Mouse (Mus musculus) naive thymus-derived CD4-positive, alpha-beta T cell, adult 2 months (primary cell): ENCODE data around the gene Ccdc181.

Source experiments
- DNase-seq: peaks from one replicate; pipeline ENCODE4 v3.0.0-alpha.2; 2011; ENCODE audit warnings: low read depth

Gene Ccdc181

DNA sequence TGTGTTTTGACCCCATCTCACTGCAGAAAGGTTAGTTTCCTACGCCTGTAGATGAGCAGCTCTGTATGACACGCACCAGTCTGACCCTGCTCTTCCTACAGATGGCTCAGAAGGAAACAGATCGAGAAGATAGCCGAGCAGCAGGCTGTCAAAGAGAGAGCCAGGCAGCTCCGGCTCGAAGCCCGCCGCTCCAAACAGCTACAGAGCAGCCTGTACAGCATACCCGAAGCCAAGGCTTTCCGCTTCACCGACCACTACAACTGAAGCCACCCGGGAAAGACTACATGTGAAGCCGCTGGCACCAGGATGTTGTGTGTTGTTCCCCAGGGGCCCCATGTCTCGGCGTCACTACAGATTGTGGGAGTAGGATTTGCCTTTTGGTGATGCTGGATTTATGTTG, 12.0 kb downstream of the Ccdc181 start:
- DNase-seq = no peak

DNA sequence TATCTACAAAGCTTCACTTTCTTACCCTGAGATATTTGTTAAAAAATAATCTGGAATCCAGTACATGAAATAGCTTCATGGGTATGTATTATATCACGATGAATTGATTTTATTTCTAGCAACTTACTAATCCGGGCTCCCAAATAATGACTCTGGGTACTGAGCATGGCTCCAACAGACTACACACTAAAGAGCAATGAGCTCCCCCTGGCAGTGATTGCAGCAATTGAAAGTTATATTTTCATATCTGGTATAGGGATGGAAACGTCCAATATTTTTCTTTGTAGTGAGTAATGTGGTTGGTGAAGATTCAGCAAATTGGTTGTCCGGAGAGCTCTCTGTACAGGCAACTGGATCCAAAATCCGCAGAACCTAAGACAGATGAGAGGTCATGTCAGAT, 16.7 kb downstream of the Ccdc181 start:
- DNase-seq = no peak

DNA sequence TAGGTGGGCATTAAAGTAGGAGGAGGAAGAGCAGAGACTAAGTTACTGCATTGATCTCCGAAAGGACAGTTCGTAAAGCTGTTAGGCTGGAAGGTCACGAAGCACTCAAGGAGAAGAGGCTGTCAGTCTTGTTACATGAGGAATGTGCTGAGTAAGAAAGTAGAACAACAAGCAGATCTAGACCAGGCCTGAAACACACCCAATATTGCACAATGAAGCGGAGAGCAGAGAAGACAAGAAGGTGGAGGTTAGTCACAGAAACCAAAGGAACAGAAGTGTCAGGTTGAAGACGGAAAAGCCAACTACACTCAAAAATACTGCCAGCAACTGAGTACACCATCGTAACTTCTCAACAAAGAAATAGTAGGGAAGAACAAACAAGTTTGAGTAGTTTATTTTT, 18.7 kb downstream of the Ccdc181 start:
- no peak for DNase-seq

DNA sequence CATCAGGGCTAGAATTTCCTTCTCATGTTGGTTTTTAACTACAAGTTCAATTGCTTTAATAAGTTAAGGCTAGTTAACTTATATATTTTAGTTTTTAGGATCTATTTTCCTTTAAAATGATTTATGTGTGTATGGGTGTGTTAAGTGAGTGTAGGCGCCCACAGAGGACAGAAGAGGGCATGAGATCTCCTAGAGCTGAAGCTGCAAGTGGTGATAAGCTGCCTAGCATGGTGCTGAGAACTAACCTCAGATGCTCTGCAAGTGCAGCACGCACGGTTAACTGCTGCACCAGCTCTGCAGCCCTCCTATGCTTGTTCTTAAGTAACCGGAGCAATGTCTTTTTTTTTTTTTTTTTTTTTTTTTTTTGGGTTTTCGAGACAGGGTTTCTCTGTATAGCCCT, 21.1 kb downstream of the Ccdc181 start:
- DNase-seq = no peak

- no peak for DNase-seq
Measured at GRCm38 (mm10) chr1:164301949-164302348, 26.6 kb downstream of the Ccdc181 start.

- no peak for DNase-seq
Measured at GRCm38 (mm10) chr1:164303821-164304220, 28.4 kb downstream of the Ccdc181 start, which contains the start of gene Nme7. Gene Nme7, plus strand, starts transcription at chr1:164304121.

DNA sequence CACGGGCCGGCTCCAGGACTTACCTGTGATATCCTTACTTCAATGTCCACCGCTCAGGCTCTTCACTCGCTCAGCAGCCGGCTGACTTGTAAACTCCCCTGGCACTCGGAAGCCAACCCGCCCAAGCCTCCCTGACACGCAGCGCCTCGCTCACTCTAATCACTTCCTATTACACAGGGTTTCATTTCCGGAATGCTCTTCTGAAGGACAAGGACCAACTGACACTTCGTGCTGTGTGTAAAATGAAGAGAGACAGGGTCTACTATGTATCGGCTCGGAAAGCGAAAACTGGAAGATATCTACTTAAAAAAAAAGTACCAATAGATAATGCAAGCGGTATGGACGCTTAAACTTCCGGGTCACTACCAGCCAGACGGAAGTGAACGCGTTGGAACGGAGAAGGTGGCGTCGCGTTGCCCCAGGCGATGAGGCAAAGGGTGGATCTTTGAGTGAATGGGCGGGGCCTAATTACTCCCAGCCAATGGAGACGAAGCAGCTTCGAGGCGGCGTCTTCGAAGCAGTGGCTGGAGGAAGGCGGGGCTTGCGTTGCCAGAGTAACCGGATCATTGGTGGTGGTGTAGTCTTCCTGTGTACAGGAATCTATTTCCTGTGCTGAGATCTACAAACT, 31.9 kb downstream of the Ccdc181 start, which contains the start of gene Blzf1:
Blzf1 (minus strand) TSS at position 366 of the 628 bp plus-strand sequence.
- peak; percentile 98 for DNase-seq

DNA sequence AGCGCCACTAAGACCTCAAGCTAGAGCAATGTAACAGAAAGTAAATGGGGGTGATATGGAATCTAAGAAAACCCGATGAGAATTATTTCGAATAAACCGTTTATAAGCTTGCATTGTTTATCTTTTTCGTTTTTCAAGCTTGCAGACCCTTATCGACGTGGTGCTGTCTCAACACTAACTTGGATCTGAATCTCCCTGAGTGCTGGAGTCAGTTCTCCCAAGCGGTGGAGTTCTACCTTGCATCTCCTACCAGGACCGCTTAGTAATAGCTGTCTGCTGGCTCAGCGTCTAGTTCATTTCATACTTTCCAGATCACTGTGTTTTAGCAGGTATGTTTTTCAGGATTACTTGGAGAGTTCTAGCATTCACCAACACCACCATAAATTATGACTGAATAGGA, 32.5 kb downstream of the Ccdc181 start:
- DNase-seq = no peak

DNA sequence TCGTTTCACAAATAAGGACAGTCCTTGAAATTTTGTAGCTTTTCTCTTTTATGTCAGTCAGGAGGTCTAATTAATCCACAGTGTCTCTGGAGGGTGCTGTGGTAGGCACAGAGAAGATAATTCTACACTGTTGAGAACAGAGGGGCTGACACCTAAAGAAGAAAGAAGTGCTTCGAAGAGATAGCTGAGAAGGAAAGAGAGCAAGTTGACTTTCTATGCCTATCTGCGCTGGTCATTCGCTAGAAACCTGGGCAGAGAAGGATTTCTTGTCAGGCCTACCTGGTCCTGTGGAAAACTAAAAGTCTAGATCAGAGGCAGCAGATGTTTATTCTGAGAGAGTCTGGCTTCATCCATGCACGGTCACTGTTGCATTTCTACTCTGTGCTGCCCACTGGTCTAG, 38.7 kb downstream of the Ccdc181 start:
- DNase-seq = no peak

DNA sequence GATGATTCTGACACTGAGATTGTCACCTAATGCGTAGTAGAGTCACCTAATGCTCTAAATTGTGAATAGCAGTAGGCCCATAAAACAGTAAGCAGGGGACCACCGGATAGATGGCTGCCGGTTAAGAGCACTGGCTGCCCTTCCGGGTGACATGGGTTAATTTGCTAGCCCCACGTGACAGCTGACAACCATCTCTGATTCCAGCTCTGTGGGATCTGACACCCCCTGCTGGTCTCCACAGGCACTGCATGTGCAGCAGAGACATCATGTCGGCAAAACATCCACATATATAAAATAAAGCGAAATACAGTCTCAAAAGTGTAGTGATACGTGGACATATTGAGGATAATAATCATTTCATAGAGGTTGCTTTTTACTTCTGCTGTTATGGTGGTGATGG, 39.9 kb downstream of the Ccdc181 start:
- peak; percentile 64 for DNase-seq

GRCm38 (mm10) chr1:164316697-164317096, 41.3 kb downstream of the Ccdc181 start:
- peak; percentile 88 for DNase-seq

DNA sequence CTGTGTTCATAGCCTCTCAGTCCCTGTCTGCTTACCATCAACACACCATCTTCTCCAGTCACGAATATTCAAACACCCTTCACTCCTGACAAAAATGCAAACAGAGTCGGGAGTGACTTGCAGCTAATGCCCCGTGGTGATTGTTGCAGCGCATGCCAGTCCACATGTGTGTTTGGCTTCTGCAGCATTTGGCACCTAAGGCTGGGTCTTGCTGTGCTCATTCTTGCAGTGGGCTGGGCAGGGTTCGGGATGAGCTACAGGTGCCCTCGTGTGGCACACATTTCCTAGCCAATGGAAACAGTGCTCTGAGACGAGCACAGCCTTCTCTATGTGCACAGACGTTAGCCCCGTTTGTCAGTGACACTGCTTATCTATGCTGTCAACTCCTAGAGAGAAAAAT, 41.9 kb downstream of the Ccdc181 start:
- no peak for DNase-seq

DNA sequence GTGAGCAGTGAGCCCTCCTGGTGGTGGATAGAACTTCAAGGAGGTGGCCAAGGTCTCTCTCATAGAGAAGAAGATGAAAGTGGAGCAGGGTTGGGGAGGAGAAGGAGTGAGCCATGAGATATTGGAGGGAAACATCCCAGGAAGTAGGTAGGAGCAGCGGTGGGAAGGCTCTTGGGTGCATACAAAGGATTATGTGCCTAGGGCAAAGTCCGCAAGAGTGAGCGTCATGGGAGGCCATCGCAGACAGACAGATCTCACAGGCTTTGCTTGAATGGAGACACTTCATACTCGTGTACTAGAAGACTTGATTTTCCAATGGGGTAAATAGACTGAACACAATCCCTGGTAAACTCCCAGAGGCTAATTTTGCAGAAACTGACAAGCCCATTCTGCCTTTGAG, 43.1 kb downstream of the Ccdc181 start:
- no peak for DNase-seq

- DNase-seq = no peak
Measured at GRCm38 (mm10) chr1:164319542-164320140, 44.3 kb downstream of the Ccdc181 start.

DNA sequence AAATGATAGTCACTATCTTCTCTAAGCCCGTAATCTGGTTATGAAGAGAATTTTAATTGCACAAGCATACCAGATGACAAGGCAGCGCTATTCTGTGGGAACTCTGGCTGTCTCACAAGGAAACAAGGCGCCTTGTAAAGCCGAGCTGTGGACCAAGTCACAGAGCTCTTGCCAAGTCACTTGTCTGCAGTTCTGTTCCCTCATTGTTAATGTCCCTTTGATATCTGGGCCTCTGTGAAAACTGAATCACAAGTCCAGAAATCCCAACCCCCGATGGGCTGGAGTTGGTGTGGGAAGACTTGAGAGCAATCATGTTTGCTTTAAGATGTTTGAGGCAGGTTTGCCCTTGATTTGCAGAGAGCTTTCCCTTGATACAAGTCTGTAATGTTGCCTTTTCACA, 45.3 kb downstream of the Ccdc181 start:
- DNase-seq = no peak

DNA sequence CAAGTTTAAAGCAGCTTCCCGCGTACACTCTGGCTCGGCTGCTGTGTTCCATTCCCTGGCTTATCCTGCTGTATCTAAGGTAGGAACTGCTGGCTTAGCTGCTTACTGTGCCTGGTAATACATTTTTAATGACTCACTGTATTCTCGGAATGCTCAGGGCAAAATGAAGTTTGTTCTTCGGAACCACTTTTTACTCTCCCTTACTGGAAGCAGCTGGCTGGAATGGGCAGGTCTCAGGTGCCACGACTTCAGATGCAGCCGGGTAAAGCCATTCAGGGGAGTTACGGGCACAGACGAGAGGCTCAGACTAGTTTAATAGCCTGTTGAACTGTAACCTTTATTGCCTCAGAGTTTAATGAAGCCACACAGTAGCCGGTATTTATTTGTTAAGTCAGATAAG, 46.0 kb downstream of the Ccdc181 start:
- no peak for DNase-seq

GRCm38 (mm10) chr1:164322987-164323650, 47.7 kb downstream of the Ccdc181 start:
- DNase-seq = no peak

DNA sequence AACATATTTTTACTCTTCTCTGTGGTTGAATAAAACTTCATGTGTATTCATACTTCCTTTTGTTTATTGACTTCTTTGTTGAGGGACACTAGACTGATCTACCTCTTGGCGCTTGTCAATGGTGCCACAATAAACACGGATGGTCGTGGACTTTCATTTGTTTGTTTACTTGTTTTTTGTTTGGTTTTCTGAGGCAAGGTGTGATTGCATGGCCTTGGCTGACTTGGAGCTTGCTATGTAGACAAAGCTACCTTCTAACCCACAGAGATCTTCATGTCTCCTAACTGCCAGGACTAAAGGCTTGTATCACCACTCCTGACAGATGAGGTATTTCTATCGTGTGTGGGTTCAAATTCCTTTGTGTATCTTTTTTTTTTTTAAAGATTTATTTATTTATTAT, 48.8 kb downstream of the Ccdc181 start:
- no peak for DNase-seq

- no peak for DNase-seq
Measured at GRCm38 (mm10) chr1:164324878-164325277, 49.5 kb downstream of the Ccdc181 start.

- DNase-seq = no peak
Measured at GRCm38 (mm10) chr1:164326600-164327155, 51.3 kb downstream of the Ccdc181 start.

DNA sequence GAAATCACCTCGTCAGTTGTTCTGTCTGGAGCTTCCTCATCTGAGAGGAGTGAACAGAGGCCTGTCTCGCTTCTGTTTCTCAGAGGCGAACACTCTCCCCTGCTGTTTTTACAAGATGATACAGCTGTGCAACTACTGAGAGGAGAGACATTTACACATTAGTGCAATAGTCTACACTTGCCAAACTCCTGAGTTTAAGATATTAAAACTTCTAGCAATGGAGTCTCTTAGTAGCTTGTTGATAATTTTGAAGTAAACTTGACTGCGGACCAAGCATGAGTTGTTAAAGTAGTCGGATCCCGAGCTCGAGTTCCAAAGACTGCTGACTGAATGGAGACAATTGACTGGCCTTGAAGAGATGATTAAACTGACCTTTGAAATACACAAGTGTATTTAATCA, 52.4 kb downstream of the Ccdc181 start:
- DNase-seq = no peak

DNA sequence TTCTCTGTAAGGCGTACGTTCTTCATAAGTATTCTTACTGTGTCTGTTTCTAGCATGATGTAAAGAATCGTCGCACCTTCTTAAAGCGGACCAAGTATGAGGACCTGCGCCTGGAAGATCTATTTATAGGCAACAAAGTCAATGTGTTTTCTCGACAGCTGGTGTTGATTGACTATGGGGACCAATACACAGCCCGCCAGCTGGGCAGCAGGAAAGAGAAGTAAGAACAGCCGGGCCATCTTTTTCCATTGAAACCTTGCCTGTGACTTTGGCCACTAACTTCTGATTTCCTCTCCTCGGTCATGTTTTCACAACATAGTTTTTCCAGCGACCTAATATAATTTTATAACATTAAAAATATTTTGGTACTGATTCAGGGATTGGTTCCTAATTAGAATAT, 57.2 kb downstream of the Ccdc181 start:
- no peak for DNase-seq

DNA sequence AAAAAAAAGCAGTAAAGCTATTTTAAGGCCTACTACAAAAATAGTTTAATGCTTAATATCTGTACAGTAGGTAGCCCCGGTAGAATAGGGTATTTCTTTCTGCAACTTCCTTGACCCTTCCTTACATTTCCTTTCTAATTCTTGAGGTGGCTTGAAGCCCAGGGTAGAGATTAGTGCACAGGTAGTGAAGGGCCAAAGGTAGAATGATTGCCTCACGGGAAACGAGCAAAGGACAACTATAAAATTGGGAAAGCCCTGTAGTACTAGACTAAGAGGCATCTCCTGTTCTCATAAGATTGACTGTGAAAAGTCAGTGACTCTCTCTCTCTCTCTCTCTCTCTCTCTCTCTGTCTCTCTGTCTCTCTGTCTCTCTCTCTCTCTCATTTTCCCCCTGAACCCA, 60.0 kb downstream of the Ccdc181 start:
- no peak for DNase-seq
